Mouse (Mus musculus) CH12.LX (cell line): ENCODE data around the gene Spata33. TPM values are rescaled to one million over a fixed set of nuclear protein-coding genes. Genes with fewer than 3 reads are reported as not detected.

Experiments
- DNase-seq: peaks from one replicate; pipeline ENCODE4 v3.0.0-alpha.2; 2013; ENCODE audit errors: extremely low read depth
- H3K27ac ChIP-seq: 2 replicates; pipeline ENCODE4 v1.5.1; 2012; ENCODE audit warnings: low read depth, mild to moderate bottlenecking, control low read depth, moderate library complexity; ENCODE audit not compliant: insufficient read depth
- H3K27me3 ChIP-seq: replicated peaks from 2 replicates; pipeline ENCODE3; 2012; ENCODE audit warnings: inconsistent platforms
- H3K36me3 ChIP-seq, 2 experiments: replicated peaks in 1 of 2; 2 replicates each; pipeline versions ENCODE3 to v1.6.1; 2012; ENCODE audit warnings: inconsistent platforms in 1 of 2, low read length in 1 of 2, mild to moderate bottlenecking in 1 of 2, mixed read lengths in 1 of 2, moderate library complexity in 1 of 2; ENCODE audit not compliant: control insufficient read depth in 1 of 2, insufficient read depth in 1 of 2
- H3K4me1 ChIP-seq, 2 experiments: 2 replicates each; pipeline ENCODE4 v1.6.1; 2012; ENCODE audit warnings: inconsistent platforms in 1 of 2, moderate library complexity in 1 of 2; ENCODE audit not compliant: insufficient read depth in 2 of 2, control insufficient read depth in 1 of 2
- H3K4me2 ChIP-seq: 2 replicates; pipeline ENCODE4 v1.6.1; 2012; ENCODE audit warnings: low read depth, mild to moderate bottlenecking, control low read depth; ENCODE audit not compliant: poor library complexity, insufficient read depth, severe bottlenecking
- H3K4me3 ChIP-seq, 3 experiments: fragments of 150-350 bp in 1 of 3; sonication (generic) in 1 of 3; replicated peaks in 1 of 3; 2 replicates each; pipeline versions ENCODE3 to v1.5.1; 2011 to 2012; ENCODE audit warnings: low read depth in 2 of 3, low read length in 2 of 3, mild to moderate bottlenecking in 2 of 3, moderate library complexity in 2 of 3, control low read depth in 1 of 3, improper control_type of control experiment in 1 of 3, inconsistent platforms in 1 of 3, mixed read lengths in 1 of 3; ENCODE audit not compliant: poor library complexity in 1 of 3
- H3K79me2 ChIP-seq: replicated peaks from 2 replicates; pipeline ENCODE4 v1.6.1; 2012; ENCODE audit warnings: mild to moderate bottlenecking, moderate library complexity; ENCODE audit not compliant: control insufficient read depth, poor library complexity, insufficient read depth, severe bottlenecking; ENCODE audit errors: extremely low read depth
- H3K9ac ChIP-seq: 2 replicates; pipeline ENCODE4 v1.6.1; 2012; ENCODE audit warnings: low read depth, mild to moderate bottlenecking, control low read depth, moderate library complexity; ENCODE audit not compliant: insufficient read depth
- H3K9me3 ChIP-seq: replicated peaks from 2 replicates; pipeline ENCODE3; 2012; ENCODE audit warnings: low read length, inconsistent platforms, mixed read lengths
- BHLHE40 ChIP-seq: IDR thresholded peaks from 2 replicates; pipeline ENCODE4 v1.6.1; 2011; ENCODE audit warnings: mild to moderate bottlenecking, low read depth, low read length, improper control_type of control experiment
- CHD1 ChIP-seq: IDR thresholded peaks from 2 replicates; pipeline ENCODE4 v1.6.1; 2012; ENCODE audit warnings: low read depth, low read length, improper control_type of control experiment, inconsistent platforms
- CTCF ChIP-seq, 2 experiments: IDR thresholded peaks in 1 of 2; conservative IDR thresholded peaks in 1 of 2; 2 replicates each; pipeline ENCODE4 v1.5.1; 2011 to 2012; ENCODE audit warnings: low read depth in 2 of 2, low read length in 2 of 2, improper control_type of control experiment in 1 of 2, inconsistent platforms in 1 of 2, mild to moderate bottlenecking in 1 of 2, moderate library complexity in 1 of 2
- E2F4 ChIP-seq: IDR thresholded peaks from 2 replicates; pipeline ENCODE4 v1.6.1; 2011; ENCODE audit warnings: low read depth, low read length, improper control_type of control experiment; ENCODE audit not compliant: insufficient replicate concordance
- ELF1 ChIP-seq: IDR thresholded peaks from 2 replicates; pipeline ENCODE4 v1.6.1; 2014; ENCODE audit warnings: low read depth, mild to moderate bottlenecking, inconsistent platforms, low read length, improper control_type of control experiment
- JUND ChIP-seq: conservative IDR thresholded peaks from 2 replicates; pipeline ENCODE4 v1.6.1; 2011; ENCODE audit warnings: low read depth, low read length, improper control_type of control experiment
- MXI1 ChIP-seq: IDR thresholded peaks from 2 replicates; pipeline ENCODE4 v1.6.1; 2011; ENCODE audit warnings: mild to moderate bottlenecking, low read depth, low read length, improper control_type of control experiment
- NRF1 ChIP-seq: IDR thresholded peaks from 2 replicates; pipeline ENCODE4 v1.6.1; 2014; ENCODE audit warnings: low read depth, mild to moderate bottlenecking, inconsistent platforms, low read length, improper control_type of control experiment, moderate library complexity
- PAX5 ChIP-seq: IDR thresholded peaks from 2 replicates; pipeline ENCODE4 v1.6.1; 2012; ENCODE audit warnings: low read length, inconsistent platforms, mixed read lengths
- POLR2A ChIP-seq: IDR thresholded peaks from 2 replicates; pipeline ENCODE4 v1.6.1; 2011; ENCODE audit warnings: low read depth, mild to moderate bottlenecking, improper control_type of control experiment, low read length
- POLR2AphosphoS2 ChIP-seq: IDR thresholded peaks from 2 replicates; pipeline ENCODE4 v1.6.1; 2011; ENCODE audit warnings: low read depth, low read length, improper control_type of control experiment
- TBP ChIP-seq: conservative IDR thresholded peaks from 2 replicates; pipeline ENCODE4 v1.6.1; 2011; ENCODE audit warnings: low read depth, low read length, improper control_type of control experiment
- USF2 ChIP-seq: conservative IDR thresholded peaks from 2 replicates; pipeline ENCODE4 v1.6.1; 2011; ENCODE audit warnings: low read depth, low read length, improper control_type of control experiment
- ZMIZ1 ChIP-seq: IDR thresholded peaks from 2 replicates; pipeline ENCODE4 v1.6.1; 2012; ENCODE audit warnings: low read depth, mild to moderate bottlenecking, inconsistent platforms, low read length, improper control_type of control experiment
- dilution Hi-C: fragments of 300-500 bp; cut with MboI; formaldehyde crosslinking; loops from 2 replicates; pipeline ENCODE4 v1.14.3; 2020; ENCODE audit warnings: low sequenced_read_pairs; ENCODE audit not compliant: extremely low pct_unique_long_range_greater_than_20kb, extremely low pct_ligation_motif_present
- in situ Hi-C: fragments of 300-500 bp; cut with MboI; formaldehyde crosslinking; loops from 3 replicates; pipeline ENCODE4 v1.14.3; 2019; ENCODE audit warnings: low sequenced_read_pairs, low pct_ligation_motif_present, low pct_unique_long_range_greater_than_20kb, mixed read lengths
- polyA plus RNA-seq: library from polyadenylated mRNA; unstranded; fragments of >175 nt; gene quantifications from 2 replicates; pipeline ENCODE4 v1.2.1, GENCODE M21; 2012; ENCODE audit warnings: low read depth; ENCODE audit not compliant: insufficient read length
- total RNA-seq, 2 experiments: library from RNA; depleted of rRNA; stranded (reverse); fragments of 300-350 nt in 1 of 2; fragments of >200 nt in 1 of 2; gene quantifications; 2 replicates each; pipeline ENCODE4 v1.2.3; 2012 to 2014

The Spata33 gene
- total and polyA plus RNA-seq, 3 experiments = 0.36 to 0.41 (median 0.38) TPM

DNA sequence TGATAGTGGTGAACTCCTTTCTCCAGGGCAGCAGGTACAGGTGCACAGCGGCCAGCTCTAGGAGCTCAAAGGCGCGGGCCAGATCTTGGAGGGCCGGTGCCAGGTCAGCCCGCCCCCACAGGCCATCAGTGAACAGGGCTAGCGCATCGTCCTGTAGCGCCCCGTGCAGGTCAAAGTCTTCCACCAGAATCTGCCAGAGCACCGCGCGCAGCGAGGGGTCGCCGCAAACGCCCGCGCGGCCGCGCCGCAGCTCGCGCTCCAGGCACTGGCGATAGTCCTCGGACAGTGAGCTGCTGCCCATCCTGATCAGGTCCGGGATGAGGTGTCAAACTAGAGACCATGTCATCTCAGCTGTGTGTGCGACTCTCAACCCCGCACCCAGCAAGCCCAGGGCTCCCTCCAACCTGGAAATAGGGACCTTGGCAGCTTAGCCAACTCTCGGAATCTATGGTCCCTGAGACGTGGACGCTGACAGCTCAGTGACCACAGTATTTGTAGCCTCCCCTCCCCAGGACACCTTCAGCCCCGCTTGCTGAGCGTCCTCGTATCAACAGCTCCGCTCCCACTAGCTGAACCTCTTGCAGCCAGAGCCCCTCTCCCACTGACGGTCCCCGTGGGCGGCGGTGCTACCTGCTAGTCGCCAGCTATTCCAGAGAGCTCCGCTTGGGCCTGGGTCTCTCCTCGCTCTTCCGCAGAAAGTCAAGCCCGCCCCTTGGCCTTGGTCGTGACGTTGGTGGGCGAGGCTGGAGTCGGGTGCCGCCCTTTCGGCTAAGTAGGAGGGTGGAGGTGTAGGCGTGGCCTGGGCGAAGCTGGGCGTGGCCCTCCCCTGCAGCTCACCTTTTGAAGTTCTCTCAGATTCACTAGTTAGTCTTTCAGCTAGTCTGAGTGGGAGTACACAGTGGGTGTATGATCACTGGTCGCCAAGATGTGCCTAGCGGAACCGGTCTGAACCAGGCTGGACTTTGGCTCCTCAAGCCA lies 23.2 kb downstream of the Spata33 start, which contains the start of gene Spata2l:
TSS of gene Spata2l (minus strand) at position 714 of the 978 bp plus-strand sequence.
- peak within 1 kb of the TSS; percentile 61 for H3K4me2 ChIP-seq
- peaks cover 3 to 27% of the 10 kb centered on the region in 2 experiments for H3K36me3 ChIP-seq
- peak in 1 of 2 experiments; percentile 31; a peak in 2 of 4 replicates for TF ChIP-seq CTCF (conservative IDR thresholded peaks at IDR 0.05 in 1 of 2, IDR thresholded peaks at IDR 0.05 in 1 of 2; ENCODE audit: low read depth in 2 of 2, low read length in 2 of 2)
- TF ChIP-seq JUND = no peak
- no peak for TF ChIP-seq USF2
- peak; percentile 63 for TF ChIP-seq ELF1
- peak; percentile 49; the same call in 1 of the 2 replicates for TF ChIP-seq POLR2A
- no peaks in the 10 kb centered on the region for H3K27me3 ChIP-seq
- DNase-seq = peak; percentile 83
- H3K4me1 ChIP-seq = peaks cover 13 to 17% of the 10 kb centered on the region in 2 experiments
- in situ Hi-C loops (no loop called here), dilution Hi-C loops (no loop called here)
- H3K9ac ChIP-seq = peak within 1 kb of the TSS; percentile 35; the same call in 1 of the 2 replicates
- no peak within 1 kb of the TSS for H3K27ac ChIP-seq
- peak within 1 kb of the TSS; percentile 72 to 95 (median 77) for H3K4me3 ChIP-seq
- H3K79me2 ChIP-seq = no peaks in the 10 kb centered on the region
- H3K9me3 ChIP-seq = no peaks in the 10 kb centered on the region

DNA sequence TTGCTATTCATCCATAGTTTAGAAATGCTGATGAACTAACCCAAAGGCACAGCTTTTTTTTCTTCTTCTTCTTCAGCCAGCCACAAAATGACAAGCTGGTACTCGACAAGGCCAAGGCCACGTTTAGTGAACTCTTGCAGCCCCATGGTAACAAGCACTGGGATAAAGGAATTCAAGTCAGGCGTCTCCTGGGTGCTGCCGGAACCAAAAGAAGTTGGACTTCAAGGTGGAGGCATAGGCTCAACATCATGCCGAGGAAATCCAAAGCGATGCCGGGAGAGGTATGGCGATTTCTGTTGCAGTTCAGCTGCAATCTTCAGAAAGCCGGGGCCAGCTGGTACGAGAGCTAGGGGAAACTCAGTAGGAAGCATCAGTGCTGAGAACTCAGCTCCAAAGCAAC lies 26.8 kb downstream of the Spata33 start:
- in situ Hi-C loops = no loop called here
- TF ChIP-seq USF2 (no peak), BHLHE40 (no peak), E2F4 (no peak), PAX5 (no peak)
- H3K36me3 ChIP-seq = peaks cover 3 to 33% of the 10 kb centered on the region in 2 experiments
- H3K79me2 ChIP-seq = no peaks in the 10 kb centered on the region
- H3K27me3 ChIP-seq = no peaks in the 10 kb centered on the region
- peaks cover 13 to 17% of the 10 kb centered on the region in 2 experiments for H3K4me1 ChIP-seq
- no peak overlapping the region for H3K4me3 ChIP-seq
- DNase-seq = no peak
- no peak overlapping the region for H3K9ac ChIP-seq
- H3K9me3 ChIP-seq = no peaks in the 10 kb centered on the region
- H3K27ac ChIP-seq = no peak overlapping the region
- dilution Hi-C loops = no loop called here
- H3K4me2 ChIP-seq = no peak overlapping the region

DNA sequence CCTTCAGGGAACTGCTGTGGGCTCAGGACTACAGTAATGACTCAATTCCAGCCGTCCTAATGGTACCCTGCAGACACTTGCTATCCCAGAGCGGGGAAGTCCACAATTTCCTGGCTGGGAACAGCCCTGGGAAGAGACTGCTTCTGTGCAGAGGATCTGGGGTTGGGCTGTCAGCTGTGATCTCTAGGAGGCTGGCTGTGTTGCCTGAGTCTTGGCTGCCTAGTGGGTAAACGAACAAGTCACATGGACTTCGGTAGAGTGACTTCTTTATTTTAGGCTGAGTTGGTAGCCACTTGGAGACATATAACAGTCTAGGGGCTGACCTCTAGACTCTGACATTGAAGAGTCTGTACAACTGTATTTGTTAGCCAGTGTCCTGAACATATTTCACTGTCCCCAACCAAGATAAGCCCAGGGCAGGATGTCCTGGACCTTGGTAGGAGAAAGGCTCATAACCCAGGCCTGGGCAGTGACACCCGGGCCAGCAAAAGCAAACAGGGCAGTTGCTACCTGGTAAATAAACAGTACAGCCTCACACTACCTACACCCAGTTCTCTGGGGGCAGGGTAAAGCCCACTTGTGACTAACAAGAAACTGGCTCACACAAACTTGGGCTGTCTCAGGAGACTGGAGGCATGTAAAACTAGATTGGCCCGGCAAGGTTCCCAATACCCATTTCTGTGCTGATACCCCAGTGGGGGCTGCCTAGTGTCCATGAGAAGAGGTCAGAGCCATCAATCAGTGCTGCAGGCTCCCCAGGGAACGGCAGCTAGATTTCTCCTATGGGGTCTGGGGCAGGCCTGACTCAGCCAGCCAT lies 29.7 kb downstream of the Spata33 start:
- Histone ChIP-seq H3K4me2 (no peak overlapping the region), H3K27me3 (no peaks in the 10 kb centered on the region), H3K9ac (no peak overlapping the region), H3K4me1 (no peaks in the 10 kb centered on the region), H3K79me2 (no peaks in the 10 kb centered on the region), H3K36me3 (peaks cover 20 to 62% of the 10 kb centered on the region in 2 experiments), H3K27ac (no peak overlapping the region), H3K9me3 (no peaks in the 10 kb centered on the region), H3K4me3 (no peak overlapping the region)
- DNase-seq = no peak
- no peak for TF ChIP-seq NRF1
- no peak for TF ChIP-seq TBP
- TF ChIP-seq JUND = no peak
- TF ChIP-seq ZMIZ1 = no peak
- TF ChIP-seq POLR2AphosphoS2 = no peak
- TF ChIP-seq MXI1 = no peak
- TF ChIP-seq CHD1 = no peak
- in situ Hi-C loops (no loop called here), dilution Hi-C loops (no loop called here)
